Mouse (Mus musculus) kidney, adult 18-20 months (tissue): ENCODE measurements around the gene Tbc1d9b.
A peak's percentile ranks its signal among the peaks of the same experiment; 100 is the strongest.

Experiments
- DNase-seq: peaks from one replicate; pipeline ENCODE4 v3.0.0; 2021

Gene Tbc1d9b

DNA sequence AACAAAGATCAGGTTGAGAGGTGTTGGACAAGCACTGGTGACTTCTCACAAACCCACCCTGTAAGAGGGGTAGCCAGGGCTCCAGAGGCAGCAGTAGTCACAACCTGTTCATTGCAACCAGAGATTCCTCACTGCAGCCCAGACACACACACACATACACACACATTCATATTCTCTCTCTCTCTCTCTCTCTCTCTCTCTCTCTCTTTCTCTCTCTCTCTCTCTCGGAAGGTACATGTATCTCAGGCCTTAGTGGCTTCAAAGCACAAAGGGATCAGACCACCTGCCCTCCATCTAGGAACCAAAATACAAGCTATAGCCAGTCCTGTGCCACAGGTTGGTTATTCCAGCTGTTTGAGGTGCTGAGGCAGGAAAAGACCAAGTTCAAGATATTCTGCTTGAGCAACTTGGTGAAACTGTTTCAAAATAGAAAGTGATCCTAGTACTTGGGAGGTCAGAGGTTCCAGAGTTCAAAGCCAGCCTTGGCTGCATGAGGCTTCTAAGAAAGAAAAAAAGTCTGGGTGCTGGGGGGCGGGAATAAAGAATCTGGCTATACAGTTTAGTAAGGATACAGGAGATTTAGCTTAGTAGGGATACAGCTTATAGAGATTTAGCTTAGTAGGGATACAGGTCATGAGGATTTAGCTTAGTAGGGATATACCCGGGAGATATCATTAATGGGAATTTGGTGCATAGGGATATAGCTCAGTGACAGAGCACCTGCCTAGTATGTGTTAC lies 80.3 kb downstream of the Tbc1d9b start:
- DNase-seq, result no peak

DNA sequence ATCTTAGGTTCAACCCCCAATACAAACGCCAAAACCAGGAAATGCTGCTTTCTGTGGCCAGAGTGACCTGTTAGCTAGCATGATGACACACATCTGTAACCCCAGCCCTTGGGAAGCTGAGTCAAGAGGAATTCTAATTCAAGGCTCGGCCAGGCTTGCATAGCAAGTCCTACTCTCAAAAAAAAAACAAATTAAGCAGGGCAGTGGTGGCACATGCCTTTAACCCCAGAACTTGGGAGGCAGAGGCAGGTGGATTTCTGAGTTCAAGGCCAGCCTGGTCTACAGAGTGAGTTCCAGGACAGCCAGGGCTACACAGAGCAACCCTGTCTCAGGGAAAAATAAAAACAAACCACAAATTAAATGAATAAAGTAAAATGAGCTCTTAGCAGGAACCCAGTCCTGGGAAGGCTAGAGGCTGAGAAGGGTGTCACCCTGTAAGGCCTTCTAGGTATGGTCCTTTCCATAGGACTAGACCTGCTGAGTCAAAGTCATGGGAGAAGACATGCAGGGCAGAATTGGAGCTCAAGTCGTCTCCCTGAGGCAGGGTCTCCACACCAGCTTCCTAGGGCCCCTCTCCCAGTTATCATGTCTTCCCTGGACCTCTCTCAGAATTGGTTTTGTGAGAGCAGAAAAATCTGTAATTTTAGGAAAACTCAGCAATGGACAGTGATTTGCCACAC lies 81.0 kb downstream of the Tbc1d9b start:
- no peak for DNase-seq

DNA sequence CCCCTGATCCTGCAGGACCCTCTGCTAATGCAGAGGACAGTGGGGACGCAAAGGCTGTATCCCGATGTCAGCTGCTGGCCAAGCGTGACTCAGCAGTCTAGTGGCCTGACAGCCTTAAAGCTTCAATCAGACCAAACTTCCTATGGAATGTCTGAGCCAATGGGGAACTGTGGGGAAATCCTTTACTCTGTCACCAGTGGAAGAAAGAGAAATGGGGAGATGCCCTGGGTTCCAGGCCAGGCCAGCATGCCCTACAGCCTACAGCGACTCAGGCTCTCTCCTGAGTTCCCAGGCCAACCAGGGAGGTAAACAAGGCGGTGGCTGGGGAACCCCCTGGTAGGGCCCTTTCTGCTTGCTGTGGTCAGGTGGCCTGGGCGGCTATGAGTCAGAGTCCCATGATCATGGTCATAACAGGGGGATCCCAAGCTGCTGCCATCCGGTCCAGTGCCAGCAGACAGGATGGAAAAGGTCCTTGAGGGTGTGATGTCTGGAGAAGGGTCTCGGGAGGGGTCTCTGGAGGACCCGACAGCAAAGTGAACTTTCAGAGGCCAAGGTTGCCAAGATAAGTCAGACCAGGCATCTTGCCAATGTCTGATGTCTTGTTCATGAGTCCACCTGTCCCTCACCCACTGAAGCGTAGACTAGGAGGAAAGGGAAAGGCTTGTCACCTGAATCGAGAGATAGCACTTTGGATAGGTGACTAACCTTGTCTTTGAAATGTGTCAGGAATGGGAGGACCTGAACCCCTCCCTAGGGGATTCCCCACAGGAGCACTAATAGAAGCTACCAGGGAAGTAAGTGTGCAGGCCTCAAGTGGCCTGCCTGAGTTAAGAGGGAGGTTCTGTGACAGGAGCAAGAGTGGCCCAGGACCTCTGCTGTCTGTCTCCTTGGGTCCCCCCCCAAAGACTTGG lies 81.9 kb downstream of the Tbc1d9b start:
- DNase-seq, result peak; percentile 94

DNA sequence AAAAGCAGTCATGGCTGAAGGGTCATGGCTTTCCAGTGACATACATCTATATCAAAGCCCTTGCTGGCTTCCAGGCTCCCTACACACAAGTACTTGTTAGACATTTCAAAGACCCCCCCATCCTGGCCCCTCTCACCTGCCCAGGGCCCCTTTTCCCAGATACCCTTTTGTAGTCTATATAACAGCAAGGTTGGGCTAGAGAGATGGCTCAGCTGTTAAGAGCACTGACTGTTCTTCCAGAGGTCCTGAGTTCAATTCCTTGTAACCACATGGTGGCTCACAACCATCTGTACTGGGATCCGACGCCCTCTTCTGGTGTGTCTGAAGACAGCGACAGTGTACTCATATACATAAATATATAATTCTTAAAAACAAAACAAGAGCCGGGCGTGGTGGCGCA lies 83.4 kb downstream of the Tbc1d9b start:
- no peak for DNase-seq

DNA sequence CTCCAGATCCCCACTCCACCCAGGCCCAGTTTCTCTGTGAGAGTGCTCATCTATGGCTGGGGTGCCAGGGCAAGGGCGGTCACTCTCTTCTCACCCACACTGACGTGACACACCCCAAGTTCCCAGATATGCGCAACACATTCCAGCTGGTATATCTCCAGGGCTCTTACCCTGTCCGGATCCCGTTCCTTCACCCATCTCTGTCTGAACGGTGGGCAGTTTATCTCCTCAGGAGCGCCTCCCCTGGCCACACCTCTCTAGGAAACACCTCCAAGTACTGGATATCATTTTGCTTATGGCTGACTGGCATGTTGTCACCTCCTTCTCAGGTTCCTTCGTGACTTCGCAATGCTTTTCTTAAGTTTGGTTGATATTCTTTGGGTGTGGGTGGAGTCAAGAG lies 84.4 kb downstream of the Tbc1d9b start:
- no peak for DNase-seq

DNA sequence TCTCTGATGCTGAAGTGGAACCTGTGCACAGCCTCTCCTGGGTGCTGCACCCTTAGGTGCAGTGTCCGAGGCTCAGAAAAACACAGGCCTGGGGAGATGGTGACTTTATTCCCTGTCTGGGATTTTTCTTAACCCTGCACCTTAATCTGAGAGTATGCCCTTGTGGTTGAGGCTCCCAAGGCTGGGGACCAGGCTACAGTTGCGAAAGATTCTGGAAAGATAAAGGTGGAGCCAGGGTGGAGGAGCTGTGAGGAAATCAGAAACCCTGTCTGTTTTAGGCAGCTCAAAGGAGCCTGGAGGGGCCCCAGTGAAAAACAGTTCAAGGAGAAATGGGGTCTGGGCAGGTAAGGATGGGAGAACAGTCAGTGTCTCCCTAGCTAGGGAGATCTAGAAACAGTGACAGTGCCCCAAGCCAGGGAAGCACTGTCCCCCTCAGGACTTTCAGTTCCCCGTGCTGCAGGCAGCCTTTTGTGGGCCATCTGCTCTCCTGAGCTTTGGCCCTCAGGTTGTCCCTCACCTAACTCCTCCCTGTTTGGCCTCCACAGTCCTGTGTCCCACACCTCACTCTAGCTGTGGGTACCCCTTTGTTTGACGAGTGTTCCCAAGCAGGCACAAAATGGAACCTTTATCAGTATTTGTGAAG lies 85.6 kb downstream of the Tbc1d9b start:
- DNase-seq, result no peak

DNA sequence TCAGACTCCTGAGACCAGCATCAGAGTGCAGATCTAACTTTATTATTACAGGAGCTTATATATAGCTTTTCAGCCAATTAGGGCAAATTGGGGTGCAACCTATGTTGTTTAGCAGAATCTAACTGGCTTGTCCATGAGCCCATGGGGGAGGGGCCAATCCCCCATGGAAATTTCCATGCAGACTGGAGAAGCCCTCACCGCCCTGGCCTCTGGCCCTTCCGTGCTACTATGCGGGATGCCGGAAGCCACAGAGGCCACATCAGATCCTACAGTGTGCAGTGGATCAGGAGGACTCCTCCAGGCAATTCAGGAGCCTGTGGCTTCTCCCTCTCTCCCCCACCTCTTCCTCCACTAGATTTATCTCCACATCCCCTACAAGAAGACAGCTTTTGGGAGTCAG lies 86.6 kb downstream of the Tbc1d9b start:
- peak; percentile 61 for DNase-seq

DNA sequence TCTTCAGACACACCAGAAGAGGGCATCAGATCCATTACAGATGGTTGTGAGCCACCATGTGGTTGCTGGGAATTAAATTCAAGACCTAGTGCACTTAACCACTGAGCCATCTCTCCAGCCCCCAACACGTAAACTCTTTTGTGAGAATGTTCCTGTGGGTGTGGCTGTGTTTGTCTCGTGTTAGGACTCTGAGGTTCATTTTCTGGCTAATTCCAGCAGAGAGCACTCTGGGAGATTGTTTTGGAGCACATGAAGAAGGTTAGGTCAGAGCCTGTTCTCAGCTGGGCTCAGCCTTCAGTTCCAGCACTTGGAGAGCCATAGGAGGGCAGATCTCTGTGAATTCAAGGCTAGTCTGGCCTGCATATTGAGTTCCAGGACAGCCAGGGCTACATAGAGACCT lies 88.6 kb downstream of the Tbc1d9b start:
- no peak for DNase-seq
